Mouse (Mus musculus): ENCODE data around the gene Smarcc2.
A peak's percentile ranks its signal among the peaks of the same experiment; 100 is the strongest.
"Not testable (repeated sequence)": the region's sequence is repeated elsewhere in the genome, so short reads cannot be mapped to it uniquely, and the experiment has no call there.

The Smarcc2 gene

GRCm38 (mm10) chr10:128492633-128493311, 33.7 kb downstream of the Smarcc2 start:
- no peak for DNase-seq (ENCODE audit: low spot score in 2 of 2)

GRCm38 (mm10) chr10:128493319-128493694, 34.3 kb downstream of the Smarcc2 start:
- peak in 1 of 2 experiments; percentile 32 for DNase-seq (ENCODE audit: low spot score in 2 of 2)

GRCm38 (mm10) chr10:128493695-128494666, 34.9 kb downstream of the Smarcc2 start, which contains the start of gene Myl6:
TSS of gene Myl6 (minus strand) at chr10:128494145.
- DNase-seq (ENCODE audit: low spot score in 2 of 2): peak; percentile 97

- DNase-seq (ENCODE audit: low spot score in 2 of 2): no peak
These were observed 35.7 kb downstream of the Smarcc2 start for GRCm38 (mm10) chr10:128494667-128495245.

GRCm38 (mm10) chr10:128495270-128495669, 36.2 kb downstream of the Smarcc2 start:
- peak in 1 of 2 experiments; percentile 31 for DNase-seq (ENCODE audit: low spot score in 2 of 2)

- no peak for DNase-seq (ENCODE audit: low spot score in 2 of 2)
These were observed 36.9 kb downstream of the Smarcc2 start for GRCm38 (mm10) chr10:128495903-128496302.

- no peak for DNase-seq (ENCODE audit: low spot score in 2 of 2)
These were observed 37.5 kb downstream of the Smarcc2 start for GRCm38 (mm10) chr10:128496509-128497077.

- DNase-seq (ENCODE audit: low spot score in 2 of 2): no peak
These were observed 38.2 kb downstream of the Smarcc2 start for GRCm38 (mm10) chr10:128497134-128497737.

GRCm38 (mm10) chr10:128498590-128498989, 39.5 kb downstream of the Smarcc2 start, which contains the start of gene Myl6b:
TSS of gene Myl6b (minus strand) at chr10:128498685.
- DNase-seq (ENCODE audit: low spot score in 2 of 2): peak; percentile 97

- peak; percentile 21 to 37 for DNase-seq (ENCODE audit: low spot score in 2 of 2)
These were observed 40.1 kb downstream of the Smarcc2 start for GRCm38 (mm10) chr10:128499116-128499671.

- DNase-seq (ENCODE audit: low spot score in 2 of 2): no peak
These were observed 43.3 kb downstream of the Smarcc2 start for GRCm38 (mm10) chr10:128502341-128502740.

GRCm38 (mm10) chr10:128503532-128503931, 44.5 kb downstream of the Smarcc2 start:
- peak in 1 of 2 experiments; percentile 12 for DNase-seq (ENCODE audit: low spot score in 2 of 2)

- peak in 1 of 2 experiments; percentile 30 for DNase-seq (ENCODE audit: low spot score in 2 of 2)
These were observed 45.0 kb downstream of the Smarcc2 start for GRCm38 (mm10) chr10:128504012-128504411.

GRCm38 (mm10) chr10:128504641-128505370, 45.8 kb downstream of the Smarcc2 start:
- peak; percentile 72 to 78 for DNase-seq (ENCODE audit: low spot score in 2 of 2)

GRCm38 (mm10) chr10:128505371-128505667, 46.3 kb downstream of the Smarcc2 start:
- DNase-seq (ENCODE audit: low spot score in 2 of 2): not testable (repeated sequence)

- no peak for DNase-seq (ENCODE audit: low spot score in 2 of 2)
These were observed 46.9 kb downstream of the Smarcc2 start for GRCm38 (mm10) chr10:128505974-128506373.

GRCm38 (mm10) chr10:128508260-128508659, 49.2 kb downstream of the Smarcc2 start:
- DNase-seq (ENCODE audit: low spot score in 2 of 2): no peak

- DNase-seq (ENCODE audit: low spot score in 2 of 2): no peak
These were observed 50.2 kb downstream of the Smarcc2 start for GRCm38 (mm10) chr10:128509203-128509602.

GRCm38 (mm10) chr10:128509831-128510230, 50.8 kb downstream of the Smarcc2 start:
- DNase-seq (ENCODE audit: low spot score in 2 of 2): no peak

- no peak for DNase-seq (ENCODE audit: low spot score in 2 of 2)
These were observed 51.3 kb downstream of the Smarcc2 start for GRCm38 (mm10) chr10:128510301-128510700.

Measured in natural killer cell, adult 2 months (primary cell).